Mouse (Mus musculus) stomach, postnatal 0 days (tissue): Measurements from ENCODE around the gene Tubgcp6. TPM values are rescaled to one million over a fixed set of nuclear protein-coding genes. Genes with fewer than 3 reads are reported as not detected.
A peak's percentile ranks its signal among the peaks of the same experiment; 100 is the strongest.

Experiments
- ATAC-seq: fragments of 200-750 bp; cut with Nextera tagmentation; 2 replicates; pipeline ENCODE4 v1.8.0; 2017; ENCODE audit not compliant: low FRiP score, low TSS enrichment
- DNase-seq: peaks from one replicate; pipeline ENCODE4 v3.0.0-alpha.2; 2016; ENCODE audit warnings: low spot score
- H3K27ac ChIP-seq: fragments of 300-500 bp; sonication (generic); replicated peaks from 2 replicates; pipeline ENCODE4 v1.5.1; 2014; ENCODE audit warnings: mild to moderate bottlenecking, control low read depth
- H3K27me3 ChIP-seq: fragments of 300-500 bp; sonication (generic); 2 replicates; pipeline ENCODE4 v1.6.1; 2014; ENCODE audit warnings: low read length; ENCODE audit not compliant: control insufficient read depth, insufficient read depth
- H3K36me3 ChIP-seq: fragments of 300-500 bp; sonication (generic); 2 replicates; pipeline ENCODE4 v1.6.1; 2014; ENCODE audit warnings: low read length, mixed read lengths; ENCODE audit not compliant: control insufficient read depth, insufficient read depth
- H3K4me1 ChIP-seq: fragments of 300-500 bp; sonication (generic); replicated peaks from 2 replicates; pipeline ENCODE4 v1.6.1; 2014; ENCODE audit warnings: antibody characterized with exemption; ENCODE audit not compliant: control insufficient read depth, insufficient read depth
- H3K4me2 ChIP-seq: fragments of 300-500 bp; sonication (generic); replicated peaks from 2 replicates; pipeline ENCODE4 v1.6.1; 2014; ENCODE audit warnings: low read depth, mild to moderate bottlenecking, control low read depth, moderate library complexity
- H3K4me3 ChIP-seq: fragments of 300-500 bp; sonication (generic); 2 replicates; pipeline ENCODE4 v1.5.1; 2014; ENCODE audit warnings: low read depth, low read length, control low read depth
- H3K9ac ChIP-seq: fragments of 300-500 bp; sonication (generic); 2 replicates; pipeline ENCODE4 v1.6.1; 2014; ENCODE audit warnings: mild to moderate bottlenecking, low read length, control low read depth, mixed read lengths
- H3K9me3 ChIP-seq: fragments of 300-500 bp; sonication (generic); 2 replicates; pipeline ENCODE4 v1.6.1; 2016; ENCODE audit warnings: low read length; ENCODE audit not compliant: control insufficient read depth
- CTCF ChIP-seq: IDR thresholded peaks from 2 replicates; pipeline ENCODE4 v1.5.1; 2016; ENCODE audit warnings: antibody characterized with exemption, low read depth, mild to moderate bottlenecking, moderate library complexity
- EP300 ChIP-seq: optimal IDR thresholded peaks from 2 replicates; pipeline ENCODE3; 2016; ENCODE audit warnings: antibody characterized with exemption
- WGBS: fragments of 180-500 bp; shearing (Covaris S2); extraction: QIAGEN DNeasy Blood & Tissue Kit; methylation state at CpG from one replicate; pipeline ENCODE4 v1.1.7; 2014; 5-methylcytosine and 5-hydroxymethylcytosine counted together
- polyA plus RNA-seq: library from polyadenylated mRNA; unstranded; fragments of >200 nt; fragmentation: Nextera tagmentation; extraction: Ambion mirVana; gene quantifications from 2 replicates; pipeline ENCODE4 v1.2.1, GENCODE M21; 2015

The Tubgcp6 gene
- polyA plus RNA-seq, 1 experiment from 2014 or later = 4.0 TPM

- no peaks in the 10 kb centered on the region for H3K4me1 ChIP-seq
- no peak for ATAC-seq
- no peaks in the 10 kb centered on the region for H3K36me3 ChIP-seq
- TF ChIP-seq EP300 (no peak), CTCF (no peak)
- H3K9me3 ChIP-seq = no peaks in the 10 kb centered on the region
- H3K27me3 ChIP-seq = peaks cover 2% of the 10 kb centered on the region; the same call in 1 of the 2 replicates
- 28% methylated on average over 26 of the region's 26 CpGs for WGBS
- H3K4me2 ChIP-seq = peak overlapping the region; percentile 42; the same call in 1 of the 2 replicates
- no peak for DNase-seq
- no peak overlapping the region for H3K27ac ChIP-seq
- 0 out of 2 replicates have a peak overlapping the region, but pooled peaks have one; percentile 13 for H3K4me3 ChIP-seq
- H3K9ac ChIP-seq = no peak overlapping the region
Measured at GRCm38 (mm10) chr15:89068226-89068625, 54.7 kb downstream of the Tubgcp6 start.

GRCm38 (mm10) chr15:89067609-89068008 lies 55.3 kb downstream of the Tubgcp6 start:
- 0 out of 2 replicates have a peak overlapping the region, but pooled peaks have one; percentile 27 for H3K9ac ChIP-seq

GRCm38 (mm10) chr15:89064891-89065290 lies 58.0 kb downstream of the Tubgcp6 start:
- ATAC-seq = no peak
- H3K4me3 ChIP-seq = no peak overlapping the region
- H3K36me3 ChIP-seq = no peaks in the 10 kb centered on the region
- no peak overlapping the region for H3K4me2 ChIP-seq
- H3K4me1 ChIP-seq = no peaks in the 10 kb centered on the region
- no peak overlapping the region for H3K27ac ChIP-seq
- no peak overlapping the region for H3K9ac ChIP-seq
- DNase-seq = no peak
- H3K9me3 ChIP-seq = no peaks in the 10 kb centered on the region
- TF ChIP-seq CTCF (no peak), EP300 (no peak)
- 92% methylated on average over 5 of the region's 5 CpGs for WGBS
- H3K27me3 ChIP-seq = peaks cover 2% of the 10 kb centered on the region; the same call in 1 of the 2 replicates

More at GRCm38 (mm10) chr15:89067609-89068008, 55.3 kb downstream of the Tubgcp6 start:
- H3K9me3 ChIP-seq = no peaks in the 10 kb centered on the region
- H3K36me3 ChIP-seq = no peaks in the 10 kb centered on the region
- DNase-seq (no peak), ATAC-seq (no peak)
- H3K27ac ChIP-seq = no peak overlapping the region
- H3K4me3 ChIP-seq = 0 out of 2 replicates have a peak overlapping the region, but pooled peaks have one; percentile 13
- peaks cover 2% of the 10 kb centered on the region; the same call in 1 of the 2 replicates for H3K27me3 ChIP-seq
- TF ChIP-seq CTCF = no peak
- TF ChIP-seq EP300 = no peak
- peak overlapping the region; percentile 42 for H3K4me2 ChIP-seq
- 22% methylated on average over 35 of the region's 35 CpGs for WGBS
- no peaks in the 10 kb centered on the region for H3K4me1 ChIP-seq

GRCm38 (mm10) chr15:89063536-89063935 lies 59.4 kb downstream of the Tubgcp6 start:
- H3K27me3 ChIP-seq = peaks cover 2% of the 10 kb centered on the region; the same call in 1 of the 2 replicates
- WGBS = 66% methylated on average over 6 of the region's 6 CpGs

GRCm38 (mm10) chr15:89063001-89063400 lies 59.9 kb downstream of the Tubgcp6 start:
- H3K4me3 ChIP-seq = no peak overlapping the region
- WGBS = 65% methylated on average over 7 of the region's 7 CpGs
- no peak overlapping the region for H3K27ac ChIP-seq

More at GRCm38 (mm10) chr15:89063536-89063935, 59.4 kb downstream of the Tubgcp6 start:
- Histone ChIP-seq H3K4me2 (no peak overlapping the region), H3K36me3 (no peaks in the 10 kb centered on the region), H3K4me1 (no peaks in the 10 kb centered on the region), H3K9ac (no peak overlapping the region), H3K27ac (no peak overlapping the region), H3K4me3 (no peak overlapping the region), H3K9me3 (no peaks in the 10 kb centered on the region)
- ATAC-seq = no peak
- no peak for DNase-seq
- TF ChIP-seq CTCF (no peak), EP300 (no peak)

GRCm38 (mm10) chr15:89062518-89062910 lies 60.4 kb downstream of the Tubgcp6 start:
- H3K9me3 ChIP-seq = no peaks in the 10 kb centered on the region
- WGBS = 88% methylated on average over 5 of the region's 5 CpGs
- no peaks in the 10 kb centered on the region for H3K36me3 ChIP-seq
- H3K9ac ChIP-seq = no peak overlapping the region
- H3K27me3 ChIP-seq = peaks cover 2% of the 10 kb centered on the region; the same call in 1 of the 2 replicates
- no peak overlapping the region for H3K27ac ChIP-seq
- DNase-seq (no peak), ATAC-seq (no peak)
- no peak overlapping the region for H3K4me3 ChIP-seq
- H3K4me2 ChIP-seq = no peak overlapping the region
- no peaks in the 10 kb centered on the region for H3K4me1 ChIP-seq
- TF ChIP-seq CTCF = no peak
- TF ChIP-seq EP300 = no peak

More at GRCm38 (mm10) chr15:89063001-89063400, 59.9 kb downstream of the Tubgcp6 start:
- no peak for TF ChIP-seq EP300
- Histone ChIP-seq H3K9ac (no peak overlapping the region), H3K27me3 (peaks cover 2% of the 10 kb centered on the region; the same call in 1 of the 2 replicates), H3K4me2 (no peak overlapping the region), H3K36me3 (no peaks in the 10 kb centered on the region), H3K4me1 (no peaks in the 10 kb centered on the region), H3K9me3 (no peaks in the 10 kb centered on the region)
- ATAC-seq (no peak), DNase-seq (no peak)
